Mouse (Mus musculus) megakaryocyte, embryonic 14.5 days (primary cell): ENCODE measurements around the gene Scap.

Experiments used
- FLI1 ChIP-seq: IDR thresholded peaks from 2 replicates; pipeline ENCODE4 v1.6.1; 2012; ENCODE audit warnings: low read length, inconsistent platforms, mixed read lengths
- GATA1 ChIP-seq: IDR thresholded peaks from 3 replicates; pipeline ENCODE4 v1.6.1; 2012; ENCODE audit warnings: mixed read lengths, low read length, inconsistent platforms, borderline replicate concordance

- TF ChIP-seq GATA1 (no peak), FLI1 (no peak)
These were observed 98.2 kb downstream of the Scap start for GRCm38 (mm10) chr9:110431241-110431640.
